Comparison of ENCODE assay signal across 8 mouse cellular contexts in the genomic region with DNA sequence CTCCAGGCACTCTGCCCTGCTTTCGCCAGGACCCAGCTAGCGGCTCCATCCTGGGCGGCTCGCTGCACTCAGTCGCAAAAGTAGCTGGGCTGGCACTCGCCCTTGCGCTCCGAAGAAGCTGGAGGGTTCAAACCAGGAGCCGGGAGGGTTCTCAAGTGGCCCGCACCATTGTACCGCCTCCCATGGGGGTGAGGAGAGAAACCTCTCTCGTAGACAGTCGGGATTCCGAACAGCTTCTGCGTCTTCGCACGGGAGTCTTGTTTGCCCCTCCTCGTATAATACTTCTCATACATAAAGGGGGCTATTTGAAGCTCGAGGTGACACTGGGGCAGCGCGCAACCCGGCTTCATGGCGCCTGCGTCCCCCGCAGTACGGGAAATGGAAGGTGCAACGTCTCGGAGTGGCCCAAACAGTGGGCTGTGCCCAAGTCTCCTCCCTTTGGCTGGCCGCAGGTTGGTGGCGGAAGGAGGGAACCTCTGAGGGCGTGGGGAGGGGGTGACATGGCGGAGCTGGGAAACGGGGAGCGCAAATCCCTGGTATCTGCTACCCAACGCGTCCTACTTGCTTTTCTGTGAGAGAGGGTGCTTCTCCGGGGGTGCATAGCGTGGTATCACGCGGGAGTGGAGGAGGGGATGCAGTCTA. TPM values are rescaled to one million over a fixed set of nuclear protein-coding genes. Genes with fewer than 3 reads are reported as not detected.
DNase-seq lines count a peak whose midpoint lies in the region; ATAC-seq lines count a peak whose summit lies in the region.

Mpst (plus strand) TSS at position 124 of the 642 bp plus-strand sequence.

- no peaks in the 10 kb centered on the region for H3K9me3 ChIP-seq in forebrain, embryonic 11.5 days (ENCODE audit: control insufficient read depth, low read length)
- no peaks in the 10 kb centered on the region for H3K9me3 ChIP-seq in heart, embryonic 16.5 days (replicated peaks; ENCODE audit: control insufficient read depth, low read length)
- no peaks in the 10 kb centered on the region for H3K9me3 ChIP-seq in liver, embryonic 15.5 days (replicated peaks)
- no peaks in the 10 kb centered on the region for H3K9me3 ChIP-seq in neural tube, embryonic 12.5 days

- ATAC-seq in CD4-positive, CD25-positive, alpha-beta regulatory T cell, adult 4 months = peak; percentile 96
- peak; percentile 88 for ATAC-seq in forebrain, embryonic 11.5 days (replicated peaks; ENCODE audit: low FRiP score)
- peak; percentile 81 for ATAC-seq in heart, embryonic 16.5 days (replicated peaks; ENCODE audit: extremely low read depth, insufficient read depth, low FRiP score)
- ATAC-seq in liver, embryonic 15.5 days (ENCODE audit: insufficient read depth) = peak; percentile 84
- peak; percentile 84 for ATAC-seq in neural tube, embryonic 12.5 days (ENCODE audit: low FRiP score, low read depth)

- DNase-seq in c-Kit-positive CD71-negative TER-119-negative erythroid progenitor cells, embryonic 14.5 days (ENCODE audit: low read depth) = peak; percentile 81
- DNase-seq in forebrain, embryonic 11.5 days (ENCODE audit: low spot score) = peak; percentile 91
- DNase-seq in kidney, postnatal 36 days = peak; percentile 93
- peak; percentile 85 for DNase-seq in telencephalon, adult 2 months (ENCODE audit: low read depth, low spot score)

- H3K4me2 ChIP-seq in forebrain, embryonic 11.5 days (ENCODE audit: low read depth, low read length, severe bottlenecking) = peak within 1 kb of the TSS; percentile 89
- H3K4me2 ChIP-seq in heart, embryonic 16.5 days (ENCODE audit: low read depth, low read length) = peak within 1 kb of the TSS; percentile 63
- peak within 1 kb of the TSS; percentile 96 for H3K4me2 ChIP-seq in liver, embryonic 15.5 days
- peak within 1 kb of the TSS; percentile 84 for H3K4me2 ChIP-seq in neural tube, embryonic 12.5 days (replicated peaks)

- peak within 1 kb of the TSS; percentile 80 for H3K9ac ChIP-seq in forebrain, embryonic 11.5 days (ENCODE audit: low read length)
- peak within 1 kb of the TSS; percentile 88 for H3K9ac ChIP-seq in heart, embryonic 16.5 days (ENCODE audit: low read length)
- peak within 1 kb of the TSS; percentile 93 for H3K9ac ChIP-seq in liver, embryonic 15.5 days
- peak within 1 kb of the TSS; percentile 56 for H3K9ac ChIP-seq in neural tube, embryonic 12.5 days

- H3K36me3 ChIP-seq in forebrain, embryonic 11.5 days (ENCODE audit: control insufficient read depth, insufficient read depth, low read length) = no peaks in the 10 kb centered on the region
- H3K36me3 ChIP-seq in heart, embryonic 16.5 days (ENCODE audit: control insufficient read depth, insufficient read depth) = no peaks in the 10 kb centered on the region
- H3K36me3 ChIP-seq in liver, embryonic 15.5 days (replicated peaks) = peaks cover 27% of the 10 kb centered on the region
- H3K36me3 ChIP-seq in neural tube, embryonic 12.5 days = no peaks in the 10 kb centered on the region; the same call in 1 of the 2 replicates

- peaks cover 15% of the 10 kb centered on the region for H3K27me3 ChIP-seq in forebrain, embryonic 11.5 days (ENCODE audit: control insufficient read depth, insufficient read depth, low read length)
- H3K27me3 ChIP-seq in heart, embryonic 16.5 days (ENCODE audit: control insufficient read depth, insufficient read depth, low read length) = peaks cover 26% of the 10 kb centered on the region
- H3K27me3 ChIP-seq in liver, embryonic 15.5 days = peaks cover 21% of the 10 kb centered on the region
- H3K27me3 ChIP-seq in neural tube, embryonic 12.5 days (replicated peaks) = peaks cover 35% of the 10 kb centered on the region

- peaks cover 13% of the 10 kb centered on the region for H3K4me1 ChIP-seq in forebrain, embryonic 11.5 days (replicated peaks; ENCODE audit: control insufficient read depth, insufficient read depth, low read length)
- H3K4me1 ChIP-seq in heart, embryonic 16.5 days (ENCODE audit: control insufficient read depth, insufficient read depth, low read length) = peaks cover 42% of the 10 kb centered on the region
- peaks cover 89% of the 10 kb centered on the region for H3K4me1 ChIP-seq in liver, embryonic 15.5 days (replicated peaks)
- H3K4me1 ChIP-seq in neural tube, embryonic 12.5 days = peaks cover 35% of the 10 kb centered on the region

- peak within 1 kb of the TSS; percentile 93 for H3K27ac ChIP-seq in forebrain, embryonic 11.5 days (ENCODE audit: low read depth, low read length)
- peak within 1 kb of the TSS; percentile 87 for H3K27ac ChIP-seq in heart, embryonic 16.5 days (ENCODE audit: low read length)
- peak within 1 kb of the TSS; percentile 99 for H3K27ac ChIP-seq in liver, embryonic 15.5 days (replicated peaks)
- H3K27ac ChIP-seq in neural tube, embryonic 12.5 days = peak within 1 kb of the TSS; percentile 71

- under 1% methylated on average over 40 of the region's 40 CpGs for WGBS in forebrain, embryonic 11.5 days
- under 1% methylated on average over 40 of the region's 40 CpGs for WGBS in heart, embryonic 16.5 days
- under 1% methylated on average over 40 of the region's 40 CpGs for WGBS in liver, embryonic 15.5 days (ENCODE audit: insufficient replicate concordance)
- WGBS in neural tube, embryonic 12.5 days = under 1% methylated on average over 40 of the region's 40 CpGs

- H3K4me3 ChIP-seq in forebrain, embryonic 11.5 days (ENCODE audit: low read depth, low read length) = peak within 1 kb of the TSS; percentile 60
- H3K4me3 ChIP-seq in heart, embryonic 16.5 days (ENCODE audit: low read length) = peak within 1 kb of the TSS; percentile 67
- peak within 1 kb of the TSS; percentile 78 for H3K4me3 ChIP-seq in liver, embryonic 15.5 days (replicated peaks)
- peak within 1 kb of the TSS; percentile 57 for H3K4me3 ChIP-seq in neural tube, embryonic 12.5 days

RNA-seq across cellular contexts. Expression of gene Mpst, which starts in this region (rescaled TPM):
- polyA plus RNA-seq in CD4-positive, CD25-positive, alpha-beta regulatory T cell, adult 4 months (2017; shearing (Covaris generic)) = 1 to 10 TPM; 1.2 to 5.7 TPM
- polyA plus RNA-seq in forebrain, embryonic 11.5 days (2014; fragmentation: Nextera tagmentation; extraction: Ambion mirVana) = 2.7 and 4.2 TPM in 2 replicates
- 1.9 and 2.1 TPM in 2 replicates for polyA plus RNA-seq in heart, embryonic 16.5 days (2015; fragmentation: Nextera tagmentation; extraction: Ambion mirVana)
- polyA plus RNA-seq in liver, embryonic 15.5 days (2015; fragmentation: Nextera tagmentation; extraction: Ambion mirVana) = 5.6 and 5.8 TPM in 2 replicates
- polyA plus RNA-seq in neural tube, embryonic 12.5 days (2016; fragmentation: Nextera tagmentation; extraction: Ambion mirVana) = 2.1 and 2.8 TPM in 2 replicates

Comparison
In these comparisons a context has a peak if more than half of its experiments do, and no peak if none do; other contexts are left out.
1. Peak in every context shown above with its lines: DNase-seq, ATAC-seq, H3K4me3 ChIP-seq and H3K27ac ChIP-seq.